Mouse (Mus musculus) forebrain, embryonic 11.5 days (tissue): ENCODE results near the gene Aoc2. TPM values are rescaled to one million over a fixed set of nuclear protein-coding genes. Genes with fewer than 3 reads are reported as not detected.

Source experiments
- ATAC-seq: fragments of 200-750 bp; cut with Nextera tagmentation; replicated peaks from 2 replicates; pipeline ENCODE4 v1.8.0; 2017; ENCODE audit warnings: moderate TSS enrichment; ENCODE audit not compliant: low FRiP score
- DNase-seq: peaks from one replicate; pipeline ENCODE4 v3.0.0-alpha.2; 2017; ENCODE audit warnings: low spot score
- H3K27ac ChIP-seq: fragments of 300-500 bp; sonication (generic); 2 replicates; pipeline ENCODE4 v1.5.1; 2014; ENCODE audit warnings: low read depth, low read length
- H3K27me3 ChIP-seq: fragments of 300-500 bp; sonication (generic); 2 replicates; pipeline ENCODE4 v1.6.1; 2014; ENCODE audit warnings: mild to moderate bottlenecking, low read length, mixed read lengths; ENCODE audit not compliant: control insufficient read depth, insufficient read depth
- H3K36me3 ChIP-seq: fragments of 300-500 bp; sonication (generic); 2 replicates; pipeline ENCODE4 v1.6.1; 2014; ENCODE audit warnings: mild to moderate bottlenecking, low read length, moderate library complexity, mixed read lengths; ENCODE audit not compliant: control insufficient read depth, insufficient read depth
- H3K4me1 ChIP-seq: fragments of 300-500 bp; sonication (generic); replicated peaks from 2 replicates; pipeline ENCODE4 v1.6.1; 2014; ENCODE audit warnings: low read length, mixed read lengths; ENCODE audit not compliant: control insufficient read depth, insufficient read depth
- H3K4me2 ChIP-seq: fragments of 300-500 bp; sonication (generic); 2 replicates; pipeline ENCODE4 v1.6.1; 2014; ENCODE audit warnings: low read depth, mild to moderate bottlenecking, low read length, moderate library complexity, mixed read lengths; ENCODE audit not compliant: severe bottlenecking
- H3K4me3 ChIP-seq: fragments of 300-500 bp; sonication (generic); 2 replicates; pipeline ENCODE4 v1.5.1; 2014; ENCODE audit warnings: low read depth, low read length
- H3K9ac ChIP-seq: fragments of 300-500 bp; sonication (generic); 2 replicates; pipeline ENCODE4 v1.6.1; 2014; ENCODE audit warnings: low read length
- H3K9me3 ChIP-seq: fragments of 300-500 bp; sonication (generic); 2 replicates; pipeline ENCODE4 v1.6.1; 2016; ENCODE audit warnings: low read length, mixed read lengths; ENCODE audit not compliant: control insufficient read depth
- WGBS: fragments of 180-500 bp; shearing (Covaris S2); extraction: QIAGEN DNeasy Blood & Tissue Kit; methylation state at CpG from one replicate; pipeline ENCODE4 v1.1.7; 2014; 5-methylcytosine and 5-hydroxymethylcytosine counted together
- polyA plus RNA-seq: library from polyadenylated mRNA; unstranded; fragments of >200 nt; fragmentation: Nextera tagmentation; extraction: Ambion mirVana; gene quantifications from 2 replicates; pipeline ENCODE4 v1.2.1, GENCODE M21; 2014

Aoc2 gene
- polyA plus RNA-seq, 1 experiment from 2014 or later: 3.1 TPM

- peak; percentile 23 for DNase-seq
- 86% methylated on average over 5 of the region's 5 CpGs for WGBS
- Histone ChIP-seq H3K9ac (no peak overlapping the region), H3K4me2 (no peak overlapping the region), H3K27ac (no peak overlapping the region), H3K9me3 (no peaks in the 10 kb centered on the region), H3K36me3 (no peaks in the 10 kb centered on the region), H3K4me1 (no peaks in the 10 kb centered on the region), H3K27me3 (no peaks in the 10 kb centered on the region), H3K4me3 (no peak overlapping the region)
- no peak for ATAC-seq
These were observed 29.7 kb downstream of the Aoc2 start for GRCm38 (mm10) chr11:101354438-101355010.

- H3K9me3 ChIP-seq: no peaks in the 10 kb centered on the region
- H3K36me3 ChIP-seq: no peaks in the 10 kb centered on the region
- H3K9ac ChIP-seq: no peak overlapping the region
- no peaks in the 10 kb centered on the region for H3K27me3 ChIP-seq
- H3K4me3 ChIP-seq: no peak overlapping the region
- H3K27ac ChIP-seq: no peak overlapping the region
- H3K4me2 ChIP-seq: no peak overlapping the region
- DNase-seq (no peak), ATAC-seq (no peak)
- H3K4me1 ChIP-seq: no peaks in the 10 kb centered on the region
- WGBS: 86% methylated on average over 2 of the region's 2 CpGs
These were observed 31.1 kb downstream of the Aoc2 start for GRCm38 (mm10) chr11:101355916-101356315.

- 92% methylated on average over 3 of the region's 3 CpGs for WGBS
These were observed 32.8 kb downstream of the Aoc2 start for GRCm38 (mm10) chr11:101357505-101358182.

GRCm38 (mm10) chr11:101359776-101360175 is 34.9 kb downstream of the Aoc2 start:
- Histone ChIP-seq H3K9me3 (no peaks in the 10 kb centered on the region), H3K27ac (no peak overlapping the region), H3K36me3 (no peaks in the 10 kb centered on the region), H3K27me3 (no peaks in the 10 kb centered on the region), H3K4me2 (no peak overlapping the region), H3K4me1 (no peaks in the 10 kb centered on the region), H3K9ac (no peak overlapping the region), H3K4me3 (no peak overlapping the region)
- DNase-seq: peak; percentile 17
- WGBS: 78% methylated on average over 9 of the region's 9 CpGs
- ATAC-seq: no peak

More at GRCm38 (mm10) chr11:101357505-101358182, 32.8 kb downstream of the Aoc2 start:
- no peaks in the 10 kb centered on the region for H3K4me1 ChIP-seq
- no peak overlapping the region for H3K4me3 ChIP-seq
- H3K4me2 ChIP-seq: no peak overlapping the region
- H3K36me3 ChIP-seq: no peaks in the 10 kb centered on the region
- ATAC-seq (no peak), DNase-seq (peak; percentile 27)
- no peaks in the 10 kb centered on the region for H3K9me3 ChIP-seq
- H3K27ac ChIP-seq: no peak overlapping the region
- H3K9ac ChIP-seq: no peak overlapping the region
- no peaks in the 10 kb centered on the region for H3K27me3 ChIP-seq

- no peaks in the 10 kb centered on the region for H3K9me3 ChIP-seq
- no peak overlapping the region for H3K4me2 ChIP-seq
- WGBS: 64% methylated on average over 3 of the region's 3 CpGs
- DNase-seq: peak; percentile 25
- no peaks in the 10 kb centered on the region for H3K36me3 ChIP-seq
- no peaks in the 10 kb centered on the region for H3K27me3 ChIP-seq
- no peak overlapping the region for H3K4me3 ChIP-seq
- H3K27ac ChIP-seq: no peak overlapping the region
- no peak for ATAC-seq
- no peaks in the 10 kb centered on the region for H3K4me1 ChIP-seq
- H3K9ac ChIP-seq: no peak overlapping the region
These were observed 35.8 kb downstream of the Aoc2 start for GRCm38 (mm10) chr11:101360651-101361113.

GRCm38 (mm10) chr11:101364531-101364931 is 39.7 kb downstream of the Aoc2 start:
- Histone ChIP-seq H3K36me3 (no peaks in the 10 kb centered on the region), H3K4me1 (no peaks in the 10 kb centered on the region), H3K4me2 (no peak overlapping the region), H3K27ac (no peak overlapping the region), H3K27me3 (no peaks in the 10 kb centered on the region), H3K4me3 (no peak overlapping the region), H3K9ac (no peak overlapping the region), H3K9me3 (no peaks in the 10 kb centered on the region)
- WGBS: 80% methylated on average over 5 of the region's 5 CpGs
- ATAC-seq (no peak), DNase-seq (no peak)

GRCm38 (mm10) chr11:101367326-101367935 is 42.6 kb downstream of the Aoc2 start, which contains the start of gene G6pc:
Gene G6pc (plus strand): TSS chr11:101367561.
- DNase-seq (no peak), ATAC-seq (no peak)
- 88% methylated on average over 8 of the region's 8 CpGs for WGBS
- Histone ChIP-seq H3K9me3 (no peaks in the 10 kb centered on the region), H3K36me3 (no peaks in the 10 kb centered on the region), H3K4me1 (no peaks in the 10 kb centered on the region), H3K4me3 (no peak within 1 kb of the TSS), H3K4me2 (no peak within 1 kb of the TSS), H3K27ac (no peak within 1 kb of the TSS), H3K27me3 (no peaks in the 10 kb centered on the region), H3K9ac (no peak within 1 kb of the TSS)

- H3K4me3 ChIP-seq: no peak overlapping the region
- no peaks in the 10 kb centered on the region for H3K36me3 ChIP-seq
- H3K27ac ChIP-seq: no peak overlapping the region
- DNase-seq (no peak), ATAC-seq (no peak)
- 82% methylated on average over 5 of the region's 5 CpGs for WGBS
- H3K27me3 ChIP-seq: no peaks in the 10 kb centered on the region
- H3K9me3 ChIP-seq: no peaks in the 10 kb centered on the region
- H3K9ac ChIP-seq: no peak overlapping the region
- H3K4me1 ChIP-seq: no peaks in the 10 kb centered on the region
- no peak overlapping the region for H3K4me2 ChIP-seq
These were observed 45.3 kb downstream of the Aoc2 start for GRCm38 (mm10) chr11:101370141-101370540.
